Mouse (Mus musculus) cerebellum, adult 2 months (tissue): Measurements from ENCODE around the gene Ncor1.

ENCODE experiments used
- CTCF ChIP-seq: fragments of 200-500 bp; IDR thresholded peaks from 2 replicates; pipeline ENCODE4 v1.5.1; 2011; ENCODE audit warnings: low read depth, mild to moderate bottlenecking, control low read depth, low read length, moderate library complexity, borderline replicate concordance; ENCODE audit not compliant: insufficient read depth
- POLR2A ChIP-seq: fragments of 200-500 bp; IDR thresholded peaks from 2 replicates; pipeline ENCODE4 v1.6.1; 2011; ENCODE audit warnings: low read length, control low read depth, borderline replicate concordance; ENCODE audit not compliant: insufficient read depth

GRCm38 (mm10) chr11:62458276-62458724 is at the start of gene Ncor1, which contains the start of gene Pigl:
- TF ChIP-seq CTCF (no peak), POLR2A (peak; percentile 60; the same call in 1 of the 2 replicates)
